Mouse (Mus musculus): ENCODE results near the gene Trim7.
"Not testable (repeated sequence)": the region's sequence is repeated elsewhere in the genome, so short reads cannot be mapped to it uniquely, and the experiment has no call there.

Trim7 gene

DNA sequence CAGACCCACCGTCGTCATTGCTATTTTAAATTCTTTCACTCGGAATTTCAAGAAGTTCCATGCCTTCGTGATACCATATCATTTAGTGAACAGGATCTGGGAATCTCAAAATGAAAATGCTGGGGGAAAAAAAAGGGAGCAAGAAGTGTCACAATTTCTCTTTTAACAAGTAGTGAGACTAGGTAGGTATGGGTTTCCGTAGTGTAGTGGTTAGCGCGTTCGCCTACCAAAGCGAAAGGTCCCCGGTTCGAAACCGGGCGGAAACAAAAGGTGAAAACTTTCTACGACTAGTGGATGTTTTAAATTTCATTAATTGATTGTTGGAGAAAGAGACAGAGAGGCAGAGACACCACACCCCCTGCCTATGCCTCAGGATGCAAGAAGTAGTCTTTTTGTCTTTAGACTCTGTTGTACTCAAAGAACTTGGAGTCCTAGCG is 2.4 kb upstream of the Trim7 start:
- peak; percentile 72 to 81 for DNase-seq (ENCODE audit: low spot score in 2 of 2)

DNA sequence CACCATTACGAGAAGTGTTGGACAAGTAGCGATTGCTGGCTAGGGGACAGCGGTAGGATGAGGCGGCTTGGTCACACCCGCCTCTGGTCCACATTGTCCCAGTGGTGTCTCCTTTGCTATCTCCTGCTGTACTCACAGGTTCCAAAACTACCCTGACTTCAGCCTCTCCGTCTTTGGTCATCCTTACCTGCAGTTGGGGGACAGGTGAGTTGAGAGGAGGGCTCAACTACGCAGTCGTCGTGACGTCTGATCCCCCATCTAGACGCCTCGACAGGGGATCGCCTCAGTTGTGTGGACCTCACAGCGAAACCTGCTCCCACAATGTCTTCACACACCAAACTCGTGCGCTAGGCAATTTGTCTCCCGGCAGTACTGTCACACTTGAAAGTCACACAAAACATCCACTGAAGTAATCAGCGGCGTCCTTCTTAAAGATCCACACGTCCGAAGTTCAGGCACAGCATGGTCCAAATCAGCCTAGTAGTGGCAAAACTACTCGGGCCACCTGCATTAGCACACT is 1.6 kb upstream of the Trim7 start:
- DNase-seq (ENCODE audit: low spot score in 2 of 2) = peak in 1 of 2 experiments; percentile 21

DNA sequence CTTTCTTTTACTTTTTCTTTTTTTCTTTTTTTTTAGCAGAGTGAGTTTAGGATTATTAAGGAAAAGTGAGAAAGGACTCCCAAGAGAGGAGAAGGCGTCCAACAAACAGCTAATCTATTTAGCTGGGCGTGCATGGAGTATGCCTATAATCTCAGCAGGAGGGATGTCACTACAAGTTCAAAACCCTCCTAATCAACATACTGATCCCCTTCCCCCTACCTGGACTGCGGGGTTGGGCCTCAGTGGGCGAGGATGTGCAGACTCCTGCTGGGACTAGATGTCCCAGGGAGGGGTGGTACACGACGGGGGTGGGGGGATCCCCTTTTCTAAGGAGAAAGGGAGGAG is 784 bp downstream of the Trim7 start:
- DNase-seq (ENCODE audit: low spot score in 2 of 2) = no peak

DNA sequence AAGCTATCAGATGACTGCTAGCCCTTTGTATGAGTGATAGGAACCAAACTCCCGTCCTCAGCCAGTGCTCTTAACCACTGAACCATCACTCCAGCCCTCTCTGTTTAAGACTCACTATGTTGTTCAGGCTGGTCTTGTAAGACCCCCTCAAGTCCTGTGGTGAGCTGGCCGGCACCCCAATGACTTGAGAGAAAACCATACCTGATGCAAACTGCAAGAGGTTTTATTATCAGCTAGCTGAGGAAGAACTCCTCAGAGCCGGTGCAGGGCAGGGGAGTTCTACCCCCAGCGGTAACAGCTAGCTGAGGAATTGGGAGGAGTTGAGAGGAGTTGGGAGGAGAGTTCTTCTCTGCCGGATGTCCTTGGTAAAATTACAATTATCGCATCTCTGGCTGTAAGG is 2.0 kb downstream of the Trim7 start:
- no peak for DNase-seq (ENCODE audit: low spot score in 2 of 2)

DNA sequence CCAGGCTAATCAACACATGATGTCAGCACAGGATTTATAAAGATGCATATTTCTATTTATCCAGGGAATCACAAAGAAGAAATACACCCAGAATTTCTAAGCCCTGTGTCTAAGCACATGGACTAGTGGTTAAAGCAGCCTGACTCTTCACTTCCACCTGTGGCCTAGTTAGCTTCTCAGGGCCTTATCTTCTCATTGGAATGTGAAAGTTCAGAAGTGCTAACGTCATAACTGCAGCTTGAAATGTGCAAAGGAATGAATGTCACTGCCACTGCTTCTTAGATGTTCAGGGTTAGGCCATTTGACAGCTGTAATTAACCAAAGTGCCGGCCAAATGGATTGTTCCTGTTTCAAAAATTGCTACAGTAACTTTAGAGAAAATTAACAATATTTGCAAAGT is 4.3 kb downstream of the Trim7 start:
- no peak for DNase-seq (ENCODE audit: low spot score in 2 of 2)

DNA sequence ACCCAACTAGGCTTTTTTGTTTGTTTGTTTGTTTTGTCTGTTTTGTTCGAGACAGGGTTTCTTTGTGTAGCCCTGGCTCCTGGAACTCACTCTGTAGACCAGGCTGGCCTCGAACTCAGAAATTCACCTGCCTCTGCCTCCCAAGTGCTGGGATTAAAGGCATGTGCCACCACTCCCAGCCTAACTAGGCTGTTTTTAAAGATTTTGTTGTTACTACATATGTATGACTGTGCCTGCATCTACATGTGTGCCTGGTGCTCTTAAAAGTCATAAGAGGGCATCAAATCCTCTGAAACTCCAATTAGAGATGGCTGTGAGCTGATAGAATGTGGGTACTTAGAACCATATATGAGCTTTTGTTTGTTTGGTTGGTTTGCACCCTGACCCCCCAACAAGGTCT is 5.3 kb downstream of the Trim7 start:
- DNase-seq (ENCODE audit: low spot score in 2 of 2) = no peak

DNA sequence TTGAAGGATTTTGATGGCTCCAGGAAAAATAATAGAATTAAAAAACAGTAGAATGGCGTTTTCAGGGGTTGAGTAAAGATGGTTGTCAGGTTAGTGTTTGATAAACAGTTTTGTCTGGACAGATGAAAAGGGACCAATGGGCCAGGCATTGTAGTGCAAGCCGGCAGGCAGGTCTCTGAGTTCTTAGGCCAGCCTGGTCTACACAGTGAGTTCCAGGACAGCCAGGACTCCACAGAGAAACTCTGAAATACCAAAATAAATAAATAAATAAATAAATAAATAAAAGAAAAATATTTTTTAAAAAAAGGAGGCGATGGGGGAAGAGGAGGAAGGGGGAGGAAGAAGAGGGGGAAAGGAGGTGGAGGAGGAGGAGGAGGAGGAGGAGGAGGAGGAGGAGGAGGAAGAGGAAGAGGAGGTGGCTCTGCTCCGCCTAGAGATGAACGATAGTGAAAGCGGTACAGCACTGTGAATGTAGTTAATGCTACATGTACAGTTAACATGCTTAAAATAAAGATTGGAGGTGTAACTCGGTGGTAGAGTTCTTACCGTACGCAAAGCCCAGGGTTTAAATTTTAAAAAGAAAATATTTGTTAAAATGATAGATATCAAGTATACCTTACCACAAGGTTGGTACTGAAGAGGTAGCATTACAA is 7.3 kb downstream of the Trim7 start:
- no peak for DNase-seq (ENCODE audit: low spot score in 2 of 2)

DNA sequence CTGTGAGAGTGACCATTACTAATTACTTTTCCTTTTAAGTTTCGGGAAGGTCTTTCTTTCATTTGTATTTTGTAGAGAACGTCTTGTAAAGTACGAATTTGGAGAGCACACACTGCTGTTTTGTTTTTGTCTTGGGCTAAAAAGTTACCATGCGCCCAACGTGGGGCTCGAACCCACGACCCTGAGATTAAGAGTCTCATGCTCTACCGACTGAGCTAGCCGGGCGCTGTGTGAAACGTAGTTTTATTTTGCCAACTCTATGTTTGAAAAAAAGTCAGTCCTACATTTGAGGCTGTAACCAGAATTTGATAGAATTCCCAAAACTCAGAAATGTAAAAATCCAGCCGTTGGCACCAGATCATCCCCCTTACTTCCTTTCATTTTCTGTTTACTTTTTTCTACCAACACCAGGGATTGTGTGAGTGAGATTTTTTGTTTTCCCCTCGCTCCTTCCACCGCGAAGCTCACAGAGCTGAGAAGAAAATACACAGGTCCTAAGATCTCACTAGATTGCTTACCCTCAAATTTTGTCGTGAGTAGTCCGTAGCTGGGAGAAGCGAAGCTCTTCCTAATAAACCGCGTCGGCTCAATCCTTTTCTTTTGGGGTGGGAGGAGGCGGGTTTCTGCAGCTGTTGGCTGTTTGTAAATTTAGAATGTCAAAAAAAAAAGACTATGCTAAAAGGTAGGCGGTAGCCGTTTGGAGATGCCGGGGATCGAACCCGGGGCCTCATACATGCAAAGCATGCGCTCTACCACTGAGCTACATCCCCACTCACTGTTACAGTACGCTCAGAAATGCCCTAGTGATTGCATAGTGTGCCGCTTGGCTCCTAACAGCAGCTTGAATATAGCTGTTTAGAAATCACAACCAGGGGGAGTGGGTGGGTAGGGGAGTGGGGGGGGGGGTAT is 8.0 kb downstream of the Trim7 start:
- peak; percentile 90 to 93 for DNase-seq (ENCODE audit: low spot score in 2 of 2)

DNA sequence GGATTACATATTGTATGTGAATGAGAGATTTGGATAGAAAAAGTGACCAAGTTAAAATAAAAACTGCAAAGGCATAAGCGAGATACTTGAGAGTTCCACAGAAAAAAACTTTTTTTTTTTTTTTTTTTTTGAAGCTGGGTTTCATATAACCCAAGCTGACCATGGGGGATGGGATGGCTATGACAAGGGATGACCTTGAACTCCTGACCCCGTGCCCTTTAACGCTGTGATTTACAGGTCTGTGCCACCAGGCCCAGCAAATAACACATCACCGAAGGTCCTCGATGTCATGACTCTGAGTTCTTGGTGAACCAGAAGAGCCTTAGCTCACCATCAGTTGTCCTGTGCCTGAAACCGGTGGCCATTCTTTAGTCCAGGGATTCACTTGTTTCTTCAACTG is 10.0 kb downstream of the Trim7 start:
- DNase-seq (ENCODE audit: low spot score in 2 of 2) = no peak

DNA sequence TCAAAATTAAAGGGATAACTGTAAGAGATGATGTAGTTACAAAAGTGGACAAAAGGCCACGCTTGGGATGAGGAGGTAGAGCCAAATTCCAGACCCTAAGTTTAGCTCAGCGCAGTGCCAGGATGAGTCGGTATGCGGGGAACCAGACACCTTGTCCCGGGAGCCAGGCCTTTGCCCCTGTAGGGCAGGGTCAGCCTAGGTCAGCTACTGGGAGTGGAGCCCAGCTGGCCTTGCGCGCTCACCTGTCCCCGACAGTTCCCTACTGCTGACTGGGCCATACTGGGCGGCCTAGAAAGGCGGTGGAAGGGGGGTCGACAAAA is 11.0 kb downstream of the Trim7 start:
- no peak for DNase-seq (ENCODE audit: low spot score in 2 of 2)

DNA sequence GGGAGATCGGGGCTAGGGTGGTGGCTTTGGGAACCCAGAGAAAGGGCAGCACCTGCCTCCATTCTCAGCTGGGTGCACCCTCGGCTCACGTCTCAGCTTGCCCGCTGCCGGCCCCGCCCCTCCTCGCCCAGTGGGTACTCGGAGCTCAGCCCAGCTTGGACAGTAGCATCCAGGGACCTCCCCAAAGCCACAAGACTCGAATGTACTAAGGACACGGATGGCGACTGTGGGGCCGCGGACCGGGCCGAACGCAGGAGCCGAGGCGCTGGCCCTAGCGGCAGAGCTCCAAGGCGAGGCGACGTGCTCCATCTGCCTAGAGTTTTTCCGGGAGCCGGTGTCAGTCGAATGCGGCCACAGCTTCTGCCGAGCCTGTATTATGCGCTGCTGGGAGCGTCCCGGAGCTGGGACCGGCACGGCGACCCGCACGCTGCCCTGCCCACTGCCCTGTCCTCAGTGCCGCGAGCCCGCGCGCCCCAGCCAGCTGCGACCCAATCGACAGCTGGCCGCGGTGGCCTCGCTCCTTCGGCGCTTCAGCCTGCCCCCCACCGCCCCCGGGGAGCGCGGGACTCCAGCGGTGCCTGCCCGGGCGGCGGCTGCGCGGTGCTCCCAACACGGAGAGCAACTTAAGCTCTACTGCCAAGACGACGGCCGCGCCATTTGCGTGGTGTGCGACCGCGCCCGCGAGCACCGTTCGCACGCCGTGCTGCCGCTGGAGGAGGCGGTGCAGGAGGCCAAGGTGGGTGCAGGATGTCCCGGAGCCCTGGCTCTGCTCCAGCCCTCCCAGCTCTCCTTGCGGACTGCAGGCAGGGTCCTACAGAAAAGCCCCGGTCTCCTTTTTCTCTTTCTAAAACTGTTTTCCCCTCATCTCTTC is 11.6 kb downstream of the Trim7 start:
- DNase-seq (ENCODE audit: low spot score in 2 of 2) = peak; percentile 46 to 65

DNA sequence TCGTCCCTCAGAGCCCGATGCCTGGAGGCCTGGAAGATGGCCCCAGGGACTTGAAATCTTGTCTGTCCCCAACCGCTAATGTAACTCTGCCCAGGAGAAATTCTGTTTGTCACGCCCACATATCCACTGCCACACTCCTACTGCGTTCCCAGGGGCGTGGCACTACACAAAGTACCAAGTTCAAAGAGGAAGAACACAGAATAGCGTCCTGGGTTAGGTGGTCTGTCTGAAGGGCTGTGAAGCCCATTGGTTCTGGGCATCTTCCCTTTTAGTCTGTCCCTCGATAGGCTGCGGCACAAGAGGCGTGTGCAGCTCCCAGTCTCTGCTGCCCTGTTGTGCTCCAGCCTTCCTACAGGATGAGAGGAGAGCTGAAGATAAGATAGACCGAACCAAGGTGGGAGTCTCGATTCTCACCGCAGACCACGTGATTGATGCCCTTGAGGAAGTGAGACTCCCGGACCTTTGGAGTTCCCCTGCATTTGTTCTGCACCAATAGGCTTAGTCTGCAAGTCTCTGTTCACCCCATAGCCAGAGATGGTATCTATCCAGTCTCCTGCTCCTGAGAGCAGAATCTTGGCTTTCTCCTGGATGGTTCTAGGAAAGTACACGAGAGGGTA is 12.3 kb downstream of the Trim7 start:
- peak; percentile 43 to 84 for DNase-seq (ENCODE audit: low spot score in 2 of 2)

DNA sequence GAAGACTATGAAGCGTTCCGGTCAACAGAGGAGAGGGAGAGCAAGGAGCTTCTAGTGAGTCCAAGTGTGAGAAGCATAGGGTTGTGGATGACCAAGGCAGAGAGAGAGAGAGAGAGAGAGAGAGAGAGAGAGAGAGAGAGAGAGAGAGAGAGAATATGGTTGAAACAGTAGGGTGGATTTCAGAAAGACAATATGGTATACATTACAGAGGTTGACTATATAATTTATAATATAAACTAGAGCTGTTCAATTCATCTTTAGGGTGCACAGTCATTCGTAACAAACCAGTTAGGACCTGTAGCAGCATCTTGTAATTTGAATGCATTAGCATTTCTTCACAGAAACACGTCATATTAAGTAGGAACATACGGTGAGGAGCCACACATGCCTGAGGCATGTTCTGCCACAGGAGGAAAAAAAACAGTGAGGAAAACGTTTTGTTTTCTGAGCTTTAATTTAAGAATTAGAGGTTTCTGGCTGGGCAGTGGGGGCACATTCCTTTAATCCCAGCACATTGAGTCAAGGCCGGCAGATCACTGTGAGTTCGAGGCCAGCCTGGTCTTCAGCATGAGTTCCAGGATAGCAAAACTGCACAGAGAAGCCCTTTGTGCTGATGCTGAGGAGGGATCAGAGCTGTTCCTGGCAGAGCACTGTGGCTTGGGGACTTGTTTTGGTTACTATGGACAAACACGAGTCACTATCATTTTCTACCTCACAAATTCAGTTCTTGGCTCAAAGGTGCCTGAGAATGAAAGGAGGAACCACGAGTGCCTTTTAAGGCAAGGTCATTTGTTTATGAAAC is 13.1 kb downstream of the Trim7 start:
- DNase-seq (ENCODE audit: low spot score in 2 of 2) = no peak

DNA sequence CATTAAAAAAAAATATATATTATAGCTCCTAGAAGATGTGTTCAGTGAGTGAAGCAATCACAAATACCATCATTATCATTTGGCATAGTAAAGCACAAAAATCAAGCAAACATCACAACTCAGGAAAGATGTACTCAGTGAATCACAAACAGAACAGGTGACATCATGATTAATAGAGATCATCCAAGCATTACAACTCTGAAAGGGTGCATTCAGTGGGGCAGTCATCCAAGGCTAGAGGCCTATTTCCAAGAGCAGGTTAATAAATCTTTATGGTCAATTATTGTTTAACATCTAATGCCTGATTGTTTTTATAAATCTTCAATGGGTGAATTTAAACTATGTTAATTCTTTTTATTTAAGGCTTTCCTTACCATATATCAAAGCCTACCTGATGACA is 14.9 kb downstream of the Trim7 start:
- DNase-seq (ENCODE audit: low spot score in 2 of 2) = no peak

DNA sequence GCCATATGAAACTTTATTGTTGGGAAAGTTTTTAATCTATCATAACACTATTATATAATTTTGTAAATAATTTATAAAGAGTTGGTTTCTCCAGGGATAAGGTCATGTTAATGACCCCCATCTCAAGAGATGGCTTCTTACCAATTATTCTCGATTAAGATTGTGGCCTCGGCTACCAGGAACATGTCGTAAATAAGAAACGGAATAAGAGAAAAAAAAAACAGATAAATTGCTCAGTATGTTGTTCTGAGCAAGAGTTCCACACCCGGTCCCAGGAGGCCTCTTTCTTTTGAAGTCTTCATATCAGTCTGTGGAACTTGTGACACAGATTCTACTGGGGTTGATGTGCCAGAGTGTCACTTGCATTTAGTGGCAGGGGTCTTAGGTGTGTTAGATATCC is 15.3 kb downstream of the Trim7 start:
- DNase-seq (ENCODE audit: low spot score in 2 of 2) = no peak

DNA sequence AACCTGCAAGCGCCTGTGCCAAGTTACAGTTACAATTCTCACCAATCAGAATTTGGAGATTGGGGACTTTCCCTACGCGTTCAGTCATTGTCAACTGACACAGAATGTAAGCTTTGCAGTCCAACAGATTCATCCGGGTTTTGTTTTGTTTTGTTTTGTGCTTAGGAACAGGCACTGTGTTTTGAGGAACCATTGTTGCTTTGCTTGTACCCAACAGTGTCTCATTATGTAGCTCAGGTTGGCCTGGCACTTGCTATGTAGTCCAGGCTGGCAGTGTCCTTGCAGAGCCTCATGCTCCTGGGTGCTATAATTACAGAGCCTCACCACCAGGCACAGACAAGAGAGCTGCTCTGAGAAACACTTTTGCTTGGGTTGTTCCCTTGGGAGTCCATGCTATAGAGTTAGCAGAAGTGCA is 16.4 kb downstream of the Trim7 start:
- peak in 1 of 2 experiments; percentile 67 for DNase-seq (ENCODE audit: low spot score in 2 of 2)

DNA sequence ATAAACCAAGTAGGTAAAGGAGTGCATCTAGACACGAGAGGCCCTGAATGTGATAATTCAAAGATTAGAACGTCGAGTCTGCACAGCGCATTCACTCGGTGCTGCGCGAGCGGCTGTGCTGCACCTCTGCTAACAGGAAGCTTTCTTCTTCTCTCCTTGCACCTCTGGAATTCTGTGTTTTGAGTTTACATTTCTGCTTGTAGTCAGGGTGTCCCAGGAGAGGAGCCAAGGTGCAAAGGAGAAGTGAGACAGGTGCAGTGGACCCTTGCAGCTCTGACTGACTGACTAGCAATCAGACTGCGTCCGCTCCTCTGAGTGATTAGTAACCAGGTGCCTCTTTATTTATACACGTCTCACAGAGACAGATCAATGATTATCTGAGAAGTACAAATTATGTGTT is 17.3 kb downstream of the Trim7 start:
- peak in 1 of 2 experiments; percentile 72 for DNase-seq (ENCODE audit: low spot score in 2 of 2)

DNA sequence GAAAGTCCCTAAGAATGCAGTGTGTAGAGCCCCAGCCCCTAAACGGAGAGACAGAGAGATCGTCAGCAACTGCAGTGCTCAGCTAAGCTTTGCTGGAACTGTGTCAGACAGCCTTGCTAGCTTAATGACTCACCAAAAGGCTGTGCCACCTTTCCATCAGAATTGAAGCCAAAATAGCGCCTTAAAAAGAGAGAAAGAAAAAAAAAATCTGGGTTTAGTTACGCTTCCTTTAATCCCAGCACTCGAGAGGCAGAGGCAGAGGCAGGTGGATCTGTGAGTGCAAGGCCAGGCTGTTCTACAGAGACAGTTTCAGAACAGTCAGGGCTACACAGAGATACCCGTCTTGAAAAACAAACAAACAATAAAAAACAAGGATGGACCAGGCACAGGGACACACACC is 18.4 kb downstream of the Trim7 start:
- DNase-seq (ENCODE audit: low spot score in 2 of 2) = no peak

DNA sequence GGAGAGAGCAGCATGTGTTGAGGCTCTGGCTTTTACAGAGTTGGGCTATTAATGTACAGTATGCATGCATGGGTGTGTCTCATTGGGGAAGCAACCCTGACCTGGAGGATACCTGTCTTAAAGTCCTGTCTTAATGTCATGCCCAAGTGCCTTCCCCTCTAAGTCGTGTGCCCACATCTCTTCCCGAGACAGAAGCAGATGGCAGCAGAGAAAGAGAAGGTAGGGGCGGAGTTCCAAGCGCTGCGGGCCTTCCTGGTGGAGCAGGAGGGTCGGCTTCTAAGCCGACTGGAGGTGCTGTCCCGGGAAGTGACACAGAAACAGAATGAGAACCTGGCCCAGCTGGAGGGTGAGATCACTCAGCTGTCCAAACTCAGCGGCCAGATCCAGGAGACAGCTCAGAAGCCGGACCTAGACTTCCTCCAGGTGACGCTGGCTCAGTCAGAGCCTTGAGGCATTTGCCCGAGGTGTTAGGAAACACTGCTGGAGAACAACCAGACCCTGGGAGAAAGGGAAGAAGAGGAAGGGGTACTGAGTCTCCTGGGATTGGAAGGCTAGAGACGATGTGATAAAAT is 19.4 kb downstream of the Trim7 start:
- no peak for DNase-seq (ENCODE audit: low spot score in 2 of 2)

DNA sequence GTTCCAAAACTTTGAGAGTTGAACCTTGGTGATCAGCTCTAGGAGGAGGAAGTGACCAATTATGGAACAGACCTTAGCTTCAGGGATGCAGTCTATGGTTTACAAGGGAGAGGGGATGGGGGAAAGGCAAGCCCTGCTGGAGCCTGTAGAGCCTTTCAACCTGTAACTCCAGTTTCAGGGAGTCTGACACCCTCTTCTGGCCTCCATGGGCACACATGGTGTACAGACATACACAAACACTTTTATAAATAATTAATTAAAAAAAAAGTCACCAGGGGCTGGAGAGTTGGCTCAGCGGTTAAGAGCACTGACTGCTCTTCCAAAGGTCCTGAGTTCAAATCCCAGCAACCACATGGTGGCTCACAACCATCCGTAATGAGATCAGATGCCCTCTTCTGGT is 20.4 kb downstream of the Trim7 start:
- DNase-seq (ENCODE audit: low spot score in 2 of 2) = not testable (repeated sequence)

DNA sequence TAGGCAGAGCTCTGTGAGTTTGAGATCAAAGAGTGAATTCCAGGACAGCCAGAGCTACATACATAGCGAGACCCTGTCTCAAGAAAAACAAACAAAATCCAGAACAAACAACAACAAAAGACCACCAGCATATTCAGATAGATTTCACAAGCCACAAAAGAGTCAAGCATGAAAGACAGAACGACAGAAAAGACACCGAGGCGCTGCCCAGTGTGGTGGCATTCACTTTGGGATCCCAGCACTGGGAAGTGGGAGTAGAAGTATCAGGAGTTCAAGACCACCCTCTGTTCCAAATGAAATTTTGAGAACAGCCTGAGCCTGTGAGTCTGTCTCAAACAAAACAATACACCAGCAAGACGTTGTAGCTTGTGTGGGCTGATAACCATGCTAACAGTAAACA is 20.9 kb downstream of the Trim7 start:
- no peak for DNase-seq (ENCODE audit: low spot score in 2 of 2)

Measured in natural killer cell, adult 2 months (primary cell).